8 mouse cellular contexts compared by ENCODE assay signal in genomic region chr5:105415198-105415791, GRCm38 (mm10). TPM values are rescaled to one million over a fixed set of nuclear protein-coding genes. Genes with fewer than 3 reads are reported as not detected.
DNase-seq lines count a peak whose midpoint lies in the region; ATAC-seq and TF ChIP-seq lines count a peak whose summit lies in the region.

Lrrc8b (plus strand) TSS chr5:105415775.

- under 1% methylated on average over 43 of the region's 63 CpGs for WGBS in forebrain, embryonic 15.5 days
- under 1% methylated on average over 44 of the region's 63 CpGs for WGBS in liver, postnatal 0 days (ENCODE audit: insufficient replicate concordance)
- under 1% methylated on average over 43 of the region's 63 CpGs for WGBS in neural tube, embryonic 13.5 days

- intact Hi-C loops in heart, postnatal 14 days (cut with DNase I), result no loop called here

- peak; percentile 44 for DNase-seq in ES-CJ7 (ENCODE audit: low read depth, low spot score)
- DNase-seq in cerebellum, adult 11-12 months, result peak; percentile 88
- peak; percentile 87 to 90 for DNase-seq in heart, postnatal 14 days
- peak; percentile 89 for DNase-seq in layer of hippocampus, adult 11-12 months (ENCODE audit: low spot score)
- DNase-seq in liver, postnatal 0 days, result peak; percentile 86

- H3K9ac ChIP-seq in forebrain, embryonic 15.5 days (replicated peaks), result peak within 1 kb of the TSS; percentile 99
- H3K9ac ChIP-seq in liver, postnatal 0 days (replicated peaks), result peak within 1 kb of the TSS; percentile 93
- peak within 1 kb of the TSS; percentile 95 for H3K9ac ChIP-seq in neural tube, embryonic 13.5 days

- TF ChIP-seq CTCF in liver, postnatal 0 days (IDR thresholded peaks at IDR 0.05; ENCODE audit: low read depth), result no peak
- no peak for TF ChIP-seq CTCF in testis, adult 2 months (IDR thresholded peaks at IDR 0.05; ENCODE audit: control insufficient read depth, insufficient read depth, insufficient replicate concordance, low read depth, low read length)

- peak within 1 kb of the TSS; percentile 89 for H3K27ac ChIP-seq in forebrain, embryonic 15.5 days (replicated peaks)
- H3K27ac ChIP-seq in liver, postnatal 0 days (ENCODE audit: low read depth), result peak within 1 kb of the TSS; percentile 76
- H3K27ac ChIP-seq in neural tube, embryonic 13.5 days (replicated peaks), result peak within 1 kb of the TSS; percentile 94
- H3K27ac ChIP-seq in testis, adult 2 months (ENCODE audit: control insufficient read depth, insufficient read depth, low read depth, low read length), result peak within 1 kb of the TSS; percentile 84

- H3K4me1 ChIP-seq in forebrain, embryonic 15.5 days, result peaks cover 12% of the 10 kb centered on the region
- H3K4me1 ChIP-seq in liver, postnatal 0 days (ENCODE audit: insufficient read depth), result peaks cover 34% of the 10 kb centered on the region
- peaks cover 8% of the 10 kb centered on the region for H3K4me1 ChIP-seq in neural tube, embryonic 13.5 days (replicated peaks)
- peaks cover 7% of the 10 kb centered on the region for H3K4me1 ChIP-seq in testis, adult 2 months (ENCODE audit: control insufficient read depth, insufficient read depth, low read length)

- 0 out of 2 replicates have a peak, but pooled peaks cover 3% of the 10 kb centered on the region for H3K36me3 ChIP-seq in forebrain, embryonic 15.5 days
- no peaks in the 10 kb centered on the region for H3K36me3 ChIP-seq in liver, postnatal 0 days (replicated peaks; ENCODE audit: insufficient read depth, low read length)
- peaks cover 15% of the 10 kb centered on the region for H3K36me3 ChIP-seq in neural tube, embryonic 13.5 days
- H3K36me3 ChIP-seq in testis, adult 2 months (ENCODE audit: control insufficient read depth, insufficient read depth, low read length), result no peaks in the 10 kb centered on the region

- no peak for TF ChIP-seq EP300 in liver, postnatal 0 days (IDR thresholded peaks at IDR 0.05; ENCODE audit: low read depth)

- TF ChIP-seq POLR2A in testis, adult 2 months (IDR thresholded peaks at IDR 0.05; ENCODE audit: control insufficient read depth, low read depth, low read length), result peak; percentile 60

- H3K4me2 ChIP-seq in forebrain, embryonic 15.5 days (replicated peaks), result peak within 1 kb of the TSS; percentile 80
- H3K4me2 ChIP-seq in liver, postnatal 0 days (ENCODE audit: low read depth, low read length), result peak within 1 kb of the TSS; percentile 100
- H3K4me2 ChIP-seq in neural tube, embryonic 13.5 days, result peak within 1 kb of the TSS; percentile 87

- ATAC-seq in forebrain, embryonic 15.5 days (replicated peaks), result peak; percentile 96
- peak; percentile 93 for ATAC-seq in liver, postnatal 0 days
- peak; percentile 95 for ATAC-seq in neural tube, embryonic 13.5 days (ENCODE audit: low read depth)

- H3K27me3 ChIP-seq in forebrain, embryonic 15.5 days, result no peaks in the 10 kb centered on the region
- H3K27me3 ChIP-seq in liver, postnatal 0 days (ENCODE audit: insufficient read depth, low read length), result no peaks in the 10 kb centered on the region
- no peaks in the 10 kb centered on the region for H3K27me3 ChIP-seq in neural tube, embryonic 13.5 days
- no peaks in the 10 kb centered on the region for H3K27me3 ChIP-seq in testis, adult 2 months (ENCODE audit: control insufficient read depth, insufficient read depth, low read length)

- 0 out of 2 replicates have a peak, but pooled peaks cover 7% of the 10 kb centered on the region for H3K9me3 ChIP-seq in forebrain, embryonic 15.5 days
- no peaks in the 10 kb centered on the region for H3K9me3 ChIP-seq in liver, postnatal 0 days (ENCODE audit: low read length)
- peaks cover 9% of the 10 kb centered on the region; the same call in 1 of the 2 replicates for H3K9me3 ChIP-seq in neural tube, embryonic 13.5 days

- H3K4me3 ChIP-seq in forebrain, embryonic 15.5 days, result peak within 1 kb of the TSS; percentile 98
- H3K4me3 ChIP-seq in liver, postnatal 0 days (ENCODE audit: low read depth, low read length), result peak within 1 kb of the TSS; percentile 92
- H3K4me3 ChIP-seq in neural tube, embryonic 13.5 days, result peak within 1 kb of the TSS; percentile 94
- H3K4me3 ChIP-seq in testis, adult 2 months (ENCODE audit: control insufficient read depth, low read depth, low read length), result peak within 1 kb of the TSS; percentile 96

RNA-seq across cellular contexts. Expression of gene Lrrc8b, which starts in this region (rescaled TPM):
- polyA plus RNA-seq in forebrain, embryonic 15.5 days (2015; fragmentation: Nextera tagmentation; extraction: Ambion mirVana), result 15.5 and 16.0 TPM in 2 replicates
- 10 to 100 TPM in 1 of 2 experiments, 1 to 10 TPM in 1; 8.8 to 10.6 TPM for total RNA-seq in heart, postnatal 14 days (2021)
- 1.1 and 1.4 TPM in 2 replicates for polyA plus RNA-seq in liver, postnatal 0 days (2015; fragmentation: Nextera tagmentation; extraction: Ambion mirVana)
- polyA plus RNA-seq in neural tube, embryonic 13.5 days (2015; fragmentation: Nextera tagmentation; extraction: Ambion mirVana), result 13.3 and 13.5 TPM in 2 replicates
- polyA plus RNA-seq in testis, adult 2 months (2012; rRNA removed), result 320 and 336 TPM in 2 replicates

Comparison
In these comparisons a context has a peak if more than half of its experiments do, and no peak if none do; other contexts are left out.
1. Peak in every context shown above with its lines: DNase-seq, ATAC-seq, H3K4me3 ChIP-seq and H3K27ac ChIP-seq.
2. RNA of gene Lrrc8b (polyA plus RNA-seq): 320 to 336 TPM in testis, adult 2 months; 15.5 to 16.0 TPM in forebrain, embryonic 15.5 days, 13.3 to 13.5 TPM in neural tube, embryonic 13.5 days and 1.1 to 1.4 TPM in liver, postnatal 0 days; every median in the first group is over 10 times any median in the second.